Mouse (Mus musculus): ENCODE results near the gene Zc3h18. TPM values are rescaled to one million over a fixed set of nuclear protein-coding genes. Genes with fewer than 3 reads are reported as not detected.
A peak's percentile ranks its signal among the peaks of the same experiment; 100 is the strongest.

Gene Zc3h18
- polyA plus RNA-seq, 1 experiment: 44.5 TPM

GRCm38 (mm10) chr8:122335638-122336250, 40.7 kb upstream of the Zc3h18 start:
- Histone ChIP-seq H3K4me3 (ENCODE audit: insufficient read depth, low read length) (peak overlapping the region; percentile 38), H3K27ac (ENCODE audit: insufficient read depth, low read length) (no peak overlapping the region), H3K4me1 (ENCODE audit: control insufficient read depth, insufficient read depth, low read length) (no peaks in the 10 kb centered on the region)
- TF ChIP-seq CTCF (IDR thresholded peaks at IDR 0.05; ENCODE audit: borderline replicate concordance, insufficient read depth, low read length): no peak

- Histone ChIP-seq H3K27ac (ENCODE audit: insufficient read depth, low read length) (no peak overlapping the region), H3K4me1 (ENCODE audit: control insufficient read depth, insufficient read depth, low read length) (no peaks in the 10 kb centered on the region), H3K4me3 (ENCODE audit: insufficient read depth, low read length) (peak overlapping the region; percentile 38)
- no peak for TF ChIP-seq CTCF (IDR thresholded peaks at IDR 0.05; ENCODE audit: borderline replicate concordance, insufficient read depth, low read length)
- TF ChIP-seq POLR2A (IDR thresholded peaks at IDR 0.05; ENCODE audit: low read depth, low read length): 0 out of 2 replicates have a peak, but pooled peaks have one; percentile 21
Measured at GRCm38 (mm10) chr8:122336251-122336910, 40.0 kb upstream of the Zc3h18 start.

GRCm38 (mm10) chr8:122338852-122339251, 37.6 kb upstream of the Zc3h18 start:
- Histone ChIP-seq H3K27ac (ENCODE audit: insufficient read depth, low read length) (no peak overlapping the region), H3K4me1 (ENCODE audit: control insufficient read depth, insufficient read depth, low read length) (peaks cover 10% of the 10 kb centered on the region; the same call in 1 of the 2 replicates), H3K4me3 (ENCODE audit: insufficient read depth, low read length) (no peak overlapping the region)
- peak; percentile 25; the same call in 1 of the 2 replicates for TF ChIP-seq CTCF (IDR thresholded peaks at IDR 0.05; ENCODE audit: borderline replicate concordance, insufficient read depth, low read length)
- TF ChIP-seq POLR2A (IDR thresholded peaks at IDR 0.05; ENCODE audit: low read depth, low read length): no peak

GRCm38 (mm10) chr8:122340761-122341160, 35.6 kb upstream of the Zc3h18 start:
- Histone ChIP-seq H3K27ac (ENCODE audit: insufficient read depth, low read length) (no peak overlapping the region), H3K4me1 (ENCODE audit: control insufficient read depth, insufficient read depth, low read length) (peaks cover 17% of the 10 kb centered on the region), H3K4me3 (ENCODE audit: insufficient read depth, low read length) (no peak overlapping the region)
- no peak for TF ChIP-seq POLR2A (IDR thresholded peaks at IDR 0.05; ENCODE audit: low read depth, low read length)
- no peak for TF ChIP-seq CTCF (IDR thresholded peaks at IDR 0.05; ENCODE audit: borderline replicate concordance, insufficient read depth, low read length)

- no peak for TF ChIP-seq CTCF (IDR thresholded peaks at IDR 0.05; ENCODE audit: borderline replicate concordance, insufficient read depth, low read length)
- TF ChIP-seq POLR2A (IDR thresholded peaks at IDR 0.05; ENCODE audit: low read depth, low read length): no peak
- no peak overlapping the region for H3K27ac ChIP-seq (ENCODE audit: insufficient read depth, low read length)
- no peak overlapping the region for H3K4me3 ChIP-seq (ENCODE audit: insufficient read depth, low read length)
- H3K4me1 ChIP-seq (ENCODE audit: control insufficient read depth, insufficient read depth, low read length): peaks cover 17% of the 10 kb centered on the region
Measured at GRCm38 (mm10) chr8:122341790-122342189, 34.6 kb upstream of the Zc3h18 start.

- H3K4me3 ChIP-seq (ENCODE audit: insufficient read depth, low read length): no peak overlapping the region
- TF ChIP-seq POLR2A (IDR thresholded peaks at IDR 0.05; ENCODE audit: low read depth, low read length) (no peak), CTCF (IDR thresholded peaks at IDR 0.05; ENCODE audit: borderline replicate concordance, insufficient read depth, low read length) (no peak)
- H3K4me1 ChIP-seq (ENCODE audit: control insufficient read depth, insufficient read depth, low read length): peaks cover 17% of the 10 kb centered on the region
- no peak overlapping the region for H3K27ac ChIP-seq (ENCODE audit: insufficient read depth, low read length)
Measured at GRCm38 (mm10) chr8:122342362-122342761, 34.0 kb upstream of the Zc3h18 start.

GRCm38 (mm10) chr8:122342806-122343209, 33.6 kb upstream of the Zc3h18 start:
- H3K4me3 ChIP-seq (ENCODE audit: insufficient read depth, low read length): no peak overlapping the region
- H3K27ac ChIP-seq (ENCODE audit: insufficient read depth, low read length): no peak overlapping the region
- peaks cover 17% of the 10 kb centered on the region for H3K4me1 ChIP-seq (ENCODE audit: control insufficient read depth, insufficient read depth, low read length)
- no peak for TF ChIP-seq CTCF (IDR thresholded peaks at IDR 0.05; ENCODE audit: borderline replicate concordance, insufficient read depth, low read length)
- peak; percentile 36; the same call in 1 of the 2 replicates for TF ChIP-seq POLR2A (IDR thresholded peaks at IDR 0.05; ENCODE audit: low read depth, low read length)

GRCm38 (mm10) chr8:122343341-122343740, 33.1 kb upstream of the Zc3h18 start:
- no peak overlapping the region for H3K4me3 ChIP-seq (ENCODE audit: insufficient read depth, low read length)
- no peak overlapping the region for H3K27ac ChIP-seq (ENCODE audit: insufficient read depth, low read length)
- TF ChIP-seq CTCF (IDR thresholded peaks at IDR 0.05; ENCODE audit: borderline replicate concordance, insufficient read depth, low read length): no peak
- no peak for TF ChIP-seq POLR2A (IDR thresholded peaks at IDR 0.05; ENCODE audit: low read depth, low read length)
- H3K4me1 ChIP-seq (ENCODE audit: control insufficient read depth, insufficient read depth, low read length): peaks cover 17% of the 10 kb centered on the region

- Histone ChIP-seq H3K27ac (ENCODE audit: insufficient read depth, low read length) (no peak overlapping the region), H3K4me1 (ENCODE audit: control insufficient read depth, insufficient read depth, low read length) (peaks cover 17% of the 10 kb centered on the region), H3K4me3 (ENCODE audit: insufficient read depth, low read length) (no peak overlapping the region)
- TF ChIP-seq POLR2A (IDR thresholded peaks at IDR 0.05; ENCODE audit: low read depth, low read length) (peak; percentile 51), CTCF (IDR thresholded peaks at IDR 0.05; ENCODE audit: borderline replicate concordance, insufficient read depth, low read length) (no peak)
Measured at GRCm38 (mm10) chr8:122343758-122344157, 32.7 kb upstream of the Zc3h18 start.

GRCm38 (mm10) chr8:122344219-122344618, 32.2 kb upstream of the Zc3h18 start:
- Histone ChIP-seq H3K27ac (ENCODE audit: insufficient read depth, low read length) (no peak overlapping the region), H3K4me3 (ENCODE audit: insufficient read depth, low read length) (no peak overlapping the region), H3K4me1 (ENCODE audit: control insufficient read depth, insufficient read depth, low read length) (peaks cover 17% of the 10 kb centered on the region)
- TF ChIP-seq CTCF (IDR thresholded peaks at IDR 0.05; ENCODE audit: borderline replicate concordance, insufficient read depth, low read length) (no peak), POLR2A (IDR thresholded peaks at IDR 0.05; ENCODE audit: low read depth, low read length) (no peak)
